Mouse (Mus musculus) heart, postnatal 0 days (tissue): ENCODE measurements around the gene Islr.

Experiments used
- CTCF ChIP-seq: IDR thresholded peaks from 2 replicates; pipeline ENCODE4 v1.5.1; 2016; ENCODE audit warnings: antibody characterized with exemption, control low read depth, low read depth
- EP300 ChIP-seq: IDR thresholded peaks from 2 replicates; pipeline ENCODE4 v1.6.1; 2016; ENCODE audit warnings: antibody characterized with exemption, low read depth

GRCm38 (mm10) chr9:58111431-58111830, 92.7 kb downstream of the Islr start:
- TF ChIP-seq EP300 (no peak), CTCF (no peak)
